Mouse (Mus musculus) testis, adult 2 months (tissue): Measurements from ENCODE around the gene Adam12. TPM values are rescaled to one million over a fixed set of nuclear protein-coding genes. Genes with fewer than 3 reads are reported as not detected.

Source experiments
- H3K27ac ChIP-seq: fragments of 200-500 bp; 2 replicates; pipeline ENCODE4 v1.5.1; 2012; ENCODE audit warnings: low read depth, low read length; ENCODE audit not compliant: control insufficient read depth, insufficient read depth
- H3K27me3 ChIP-seq: fragments of 200-500 bp; 2 replicates; pipeline ENCODE4 v1.6.1; 2012; ENCODE audit warnings: mild to moderate bottlenecking, low read length, moderate library complexity; ENCODE audit not compliant: control insufficient read depth, insufficient read depth
- H3K36me3 ChIP-seq: fragments of 200-500 bp; 2 replicates; pipeline ENCODE4 v1.6.1; 2012; ENCODE audit warnings: mild to moderate bottlenecking, low read length; ENCODE audit not compliant: control insufficient read depth, insufficient read depth
- H3K4me1 ChIP-seq: fragments of 200-500 bp; 2 replicates; pipeline ENCODE4 v1.6.1; 2012; ENCODE audit warnings: low read length; ENCODE audit not compliant: control insufficient read depth, insufficient read depth
- H3K4me3 ChIP-seq: fragments of 200-500 bp; 2 replicates; pipeline ENCODE4 v1.5.1; 2012; ENCODE audit warnings: low read depth, mild to moderate bottlenecking, low read length, moderate library complexity, mixed read lengths; ENCODE audit not compliant: control insufficient read depth
- CTCF ChIP-seq: fragments of 200-500 bp; IDR thresholded peaks from 2 replicates; pipeline ENCODE4 v1.5.1; 2012; ENCODE audit warnings: low read depth, mild to moderate bottlenecking, inconsistent platforms, low read length, moderate library complexity; ENCODE audit not compliant: control insufficient read depth, insufficient read depth, insufficient replicate concordance
- POLR2A ChIP-seq: fragments of 200-500 bp; IDR thresholded peaks from 2 replicates; pipeline ENCODE4 v1.6.1; 2012; ENCODE audit warnings: low read depth, mild to moderate bottlenecking, inconsistent platforms, low read length, moderate library complexity; ENCODE audit not compliant: control insufficient read depth
- polyA plus RNA-seq: library from polyadenylated mRNA; depleted of rRNA; stranded (reverse); fragments of >200 nt; gene quantifications from 2 replicates; pipeline ENCODE4 v1.2.3, GENCODE M21; 2012

The Adam12 gene
- polyA plus RNA-seq, 1 experiment = 0.51 TPM

DNA sequence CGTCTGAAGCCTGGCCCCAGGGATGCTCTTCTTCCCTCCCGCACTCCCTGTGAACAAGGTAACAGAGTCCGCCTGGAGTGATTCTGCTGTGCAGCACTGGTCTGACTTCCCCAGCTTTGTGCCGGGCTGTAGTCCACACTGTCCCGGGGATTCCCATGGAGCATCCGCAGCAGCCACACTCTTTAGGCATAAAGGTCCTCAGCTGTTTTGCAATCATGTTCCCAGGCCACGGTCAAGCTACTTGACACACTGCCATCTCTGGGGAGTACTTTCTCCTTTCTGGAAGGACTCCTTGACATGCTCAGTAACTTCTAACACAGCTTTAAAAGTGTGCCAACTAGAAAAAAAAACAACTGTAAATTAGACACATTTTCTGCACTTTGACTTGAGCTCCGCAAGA is 116.5 kb downstream of the Adam12 start:
- H3K4me1 ChIP-seq = no peaks in the 10 kb centered on the region
- no peaks in the 10 kb centered on the region for H3K36me3 ChIP-seq
- TF ChIP-seq CTCF (no peak), POLR2A (no peak)
- no peak overlapping the region for H3K27ac ChIP-seq
- H3K27me3 ChIP-seq = no peaks in the 10 kb centered on the region
- H3K4me3 ChIP-seq = no peak overlapping the region

DNA sequence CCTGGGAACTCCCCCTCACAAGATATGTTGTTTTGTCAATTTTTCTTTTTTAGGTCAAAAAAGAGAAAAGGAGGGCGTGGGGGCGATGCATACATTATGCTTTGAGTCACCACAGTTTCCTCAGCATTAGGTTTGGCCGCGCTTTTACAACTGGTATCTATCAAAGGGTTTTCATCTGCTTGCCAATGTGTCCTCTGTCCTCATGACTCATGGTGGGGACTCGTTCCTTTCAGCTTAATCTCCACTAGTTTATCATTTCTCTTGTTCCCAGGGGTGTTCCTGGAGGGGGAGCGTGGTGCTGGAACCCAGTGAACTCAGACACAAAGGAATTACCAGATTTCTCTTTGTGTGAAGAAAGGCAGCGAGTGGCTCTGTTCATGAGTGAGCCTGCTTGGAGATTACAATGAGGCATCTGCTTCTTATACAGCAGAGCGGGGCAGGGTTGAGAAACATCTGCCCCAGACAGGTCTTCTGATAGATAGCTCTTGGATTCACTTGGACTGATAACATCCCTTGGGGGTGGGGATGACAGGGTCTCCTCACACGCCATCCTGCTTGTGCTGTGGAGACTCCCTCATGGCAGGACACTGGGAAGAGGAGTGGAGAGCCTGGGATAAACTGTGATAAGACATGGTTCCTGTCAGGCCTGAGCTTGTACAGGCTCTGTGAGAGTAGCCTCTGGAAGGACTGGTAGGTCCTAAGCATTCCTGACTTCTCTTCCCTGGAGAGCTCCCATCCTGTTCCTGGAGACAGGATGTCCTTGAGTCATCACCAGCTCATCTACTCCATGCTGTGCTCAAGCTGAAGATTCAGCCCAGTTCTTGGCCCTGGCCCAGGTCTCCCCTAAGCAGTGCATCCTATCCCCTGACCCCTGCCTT is 117.4 kb downstream of the Adam12 start:
- H3K4me1 ChIP-seq = no peaks in the 10 kb centered on the region
- no peaks in the 10 kb centered on the region for H3K36me3 ChIP-seq
- TF ChIP-seq POLR2A = no peak
- TF ChIP-seq CTCF = no peak
- H3K27ac ChIP-seq = no peak overlapping the region; the same call in 1 of the 2 replicates
- H3K4me3 ChIP-seq = no peak overlapping the region
- no peaks in the 10 kb centered on the region for H3K27me3 ChIP-seq

DNA sequence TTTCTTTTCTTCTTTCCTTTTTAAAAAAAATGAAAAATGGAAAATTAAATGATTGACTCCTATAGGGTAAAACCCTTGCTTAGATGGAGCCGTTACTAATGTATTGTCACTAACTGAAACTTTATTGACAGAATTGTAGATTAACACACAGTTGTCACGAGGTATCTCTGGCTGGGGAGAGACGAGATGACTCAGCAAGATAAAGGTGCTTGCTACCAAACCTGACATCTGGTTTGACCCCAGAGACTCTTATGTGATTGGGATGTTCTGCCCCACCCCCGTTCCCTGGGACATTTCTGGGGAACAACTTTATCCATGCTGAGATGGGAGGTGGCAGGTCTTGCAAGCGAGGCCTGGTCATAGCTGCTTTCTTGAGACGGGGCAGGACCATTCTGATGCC is 118.1 kb downstream of the Adam12 start:
- H3K27me3 ChIP-seq = no peaks in the 10 kb centered on the region
- H3K4me3 ChIP-seq = no peak overlapping the region
- H3K36me3 ChIP-seq = no peaks in the 10 kb centered on the region
- no peak for TF ChIP-seq CTCF
- TF ChIP-seq POLR2A = no peak
- no peaks in the 10 kb centered on the region for H3K4me1 ChIP-seq
- no peak overlapping the region for H3K27ac ChIP-seq

DNA sequence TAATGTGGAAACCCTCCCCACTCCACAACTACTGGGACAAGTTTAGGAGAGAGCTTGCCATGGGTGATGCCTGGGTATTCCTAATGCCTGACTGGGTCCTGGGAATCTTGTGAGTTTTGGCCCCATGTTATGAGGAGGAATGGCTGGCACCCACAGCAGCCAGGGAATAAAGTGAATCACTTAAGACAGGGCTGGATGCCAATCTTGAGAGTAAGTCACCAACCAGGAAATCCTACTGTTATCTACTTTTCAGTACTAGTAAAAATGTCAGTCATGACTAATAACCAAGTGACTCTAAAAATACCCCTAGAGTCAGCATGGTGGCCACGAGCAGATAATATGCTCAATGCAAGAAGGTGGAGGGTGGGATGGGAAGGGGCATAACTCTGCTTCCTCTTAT is 121.8 kb downstream of the Adam12 start:
- no peak overlapping the region for H3K27ac ChIP-seq
- TF ChIP-seq POLR2A (no peak), CTCF (no peak)
- H3K4me3 ChIP-seq = no peak overlapping the region

DNA sequence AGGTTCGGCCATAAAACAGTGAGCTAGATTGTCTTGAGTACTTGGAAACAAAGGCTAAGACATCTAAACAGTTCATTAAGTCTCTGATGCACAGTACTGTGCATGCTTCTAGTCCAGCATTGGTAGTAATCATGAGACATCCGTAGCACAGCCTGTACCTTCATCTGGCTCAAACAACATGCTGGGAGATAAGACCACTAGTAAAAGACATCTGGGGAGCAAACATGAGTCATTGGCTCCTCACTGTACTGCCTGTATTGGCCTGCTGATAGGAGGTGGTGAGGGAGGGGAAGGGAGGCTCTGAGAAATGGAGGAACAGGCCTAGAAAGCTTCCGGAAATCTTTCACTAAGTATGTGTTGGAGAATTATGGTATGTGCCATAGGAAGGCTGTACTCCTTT is 124.1 kb downstream of the Adam12 start:
- TF ChIP-seq POLR2A (no peak), CTCF (no peak)
- Histone ChIP-seq H3K4me3 (no peak overlapping the region), H3K4me1 (no peaks in the 10 kb centered on the region), H3K27ac (no peak overlapping the region), H3K36me3 (no peaks in the 10 kb centered on the region), H3K27me3 (no peaks in the 10 kb centered on the region)

More for the DNA sequence above, 121.8 kb downstream of the Adam12 start:
- no peaks in the 10 kb centered on the region for H3K36me3 ChIP-seq
- H3K4me1 ChIP-seq = no peaks in the 10 kb centered on the region
- H3K27me3 ChIP-seq = no peaks in the 10 kb centered on the region

DNA sequence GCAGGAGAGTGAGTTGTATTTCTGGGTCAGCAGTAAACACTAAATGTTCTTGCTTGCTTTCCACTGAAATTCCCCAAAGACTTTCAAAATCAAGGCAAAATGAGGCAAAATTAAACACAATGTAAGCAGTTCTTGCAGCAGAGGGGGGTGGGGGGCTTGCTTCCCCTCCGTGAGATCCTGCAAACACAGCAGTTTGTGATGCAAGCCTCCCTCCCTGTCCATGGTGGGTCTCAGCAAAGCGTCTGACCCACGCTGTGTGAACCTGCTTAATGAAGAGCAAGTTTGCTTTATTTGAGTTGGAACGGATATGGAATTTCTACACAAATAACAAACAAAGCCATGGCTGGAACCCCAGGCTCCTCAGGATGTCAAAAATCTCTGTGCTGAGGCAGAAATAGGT is 132.9 kb downstream of the Adam12 start:
- TF ChIP-seq POLR2A = no peak
- no peak for TF ChIP-seq CTCF
- Histone ChIP-seq H3K4me3 (no peak overlapping the region), H3K27ac (no peak overlapping the region)

DNA sequence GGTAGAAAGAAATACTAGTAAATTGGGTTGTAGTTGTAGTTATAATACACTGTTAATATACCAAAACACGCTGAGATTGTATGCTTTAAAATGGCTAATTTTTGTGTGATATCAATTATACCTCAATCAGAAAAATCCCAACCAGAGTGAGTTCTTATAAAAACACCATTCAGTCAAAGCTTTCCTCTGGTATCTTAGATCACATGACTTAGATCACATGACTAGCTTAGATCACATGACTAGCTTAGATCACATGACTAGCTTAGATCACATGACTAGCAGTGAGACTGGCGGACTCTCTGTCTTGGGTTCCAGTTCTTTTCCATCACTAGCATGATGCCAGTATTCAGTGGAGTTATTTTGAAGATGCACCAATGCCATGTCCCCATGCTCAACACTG is 134.1 kb downstream of the Adam12 start:
- Histone ChIP-seq H3K4me1 (no peaks in the 10 kb centered on the region), H3K36me3 (no peaks in the 10 kb centered on the region), H3K4me3 (no peak overlapping the region), H3K27me3 (no peaks in the 10 kb centered on the region), H3K27ac (no peak overlapping the region)
- TF ChIP-seq CTCF (no peak), POLR2A (no peak)

More for the DNA sequence above, 132.9 kb downstream of the Adam12 start:
- no peaks in the 10 kb centered on the region for H3K27me3 ChIP-seq
- H3K4me1 ChIP-seq = no peaks in the 10 kb centered on the region
- no peaks in the 10 kb centered on the region for H3K36me3 ChIP-seq
